Mouse (Mus musculus) midbrain, embryonic 11.5 days (tissue): Measurements from ENCODE around the gene Lsamp. TPM values are rescaled to one million over a fixed set of nuclear protein-coding genes. Genes with fewer than 3 reads are reported as not detected.

Experiments
- ATAC-seq: fragments of 200-750 bp; cut with Nextera tagmentation; 2 replicates; pipeline ENCODE4 v1.8.0; 2017; ENCODE audit warnings: moderate TSS enrichment, moderate library complexity; ENCODE audit not compliant: low FRiP score
- DNase-seq: peaks from one replicate; pipeline ENCODE4 v3.0.0; 2015; ENCODE audit warnings: low spot score; ENCODE audit errors: missing footprints
- H3K27ac ChIP-seq: fragments of 300-500 bp; sonication (generic); 2 replicates; pipeline ENCODE4 v1.5.1; 2014; ENCODE audit warnings: low read depth, low read length
- H3K27me3 ChIP-seq: fragments of 300-500 bp; sonication (generic); 2 replicates; pipeline ENCODE4 v1.6.1; 2014; ENCODE audit warnings: mild to moderate bottlenecking, low read length, moderate library complexity, mixed read lengths; ENCODE audit not compliant: control insufficient read depth, insufficient read depth
- H3K36me3 ChIP-seq: fragments of 300-500 bp; sonication (generic); 2 replicates; pipeline ENCODE4 v1.6.1; 2014; ENCODE audit warnings: mild to moderate bottlenecking, low read length, moderate library complexity, mixed read lengths; ENCODE audit not compliant: control insufficient read depth, insufficient read depth
- H3K4me1 ChIP-seq: fragments of 300-500 bp; sonication (generic); 2 replicates; pipeline ENCODE4 v1.6.1; 2014; ENCODE audit warnings: low read length; ENCODE audit not compliant: control insufficient read depth, insufficient read depth
- H3K4me2 ChIP-seq: fragments of 300-500 bp; sonication (generic); 2 replicates; pipeline ENCODE4 v1.6.1; 2014; ENCODE audit warnings: mild to moderate bottlenecking, moderate library complexity
- H3K4me3 ChIP-seq: fragments of 300-500 bp; sonication (generic); 2 replicates; pipeline ENCODE4 v1.5.1; 2014; ENCODE audit warnings: low read depth, low read length
- H3K9ac ChIP-seq: fragments of 300-500 bp; sonication (generic); 2 replicates; pipeline ENCODE4 v1.6.1; 2014; ENCODE audit warnings: low read length
- H3K9me3 ChIP-seq: fragments of 300-500 bp; sonication (generic); 2 replicates; pipeline ENCODE4 v1.6.1; 2016; ENCODE audit warnings: low read length; ENCODE audit not compliant: control insufficient read depth
- WGBS: fragments of 180-500 bp; shearing (Covaris S2); extraction: QIAGEN DNeasy Blood & Tissue Kit; methylation state at CpG from one replicate; pipeline ENCODE4 v1.1.7; 2014; 5-methylcytosine and 5-hydroxymethylcytosine counted together
- polyA plus RNA-seq: library from polyadenylated mRNA; unstranded; fragments of >200 nt; fragmentation: Nextera tagmentation; extraction: Ambion mirVana; gene quantifications from 2 replicates; pipeline ENCODE4 v1.2.1, GENCODE M21; 2014

Lsamp gene
- polyA plus RNA-seq, 1 experiment from 2014 or later: 13.0 TPM

DNA sequence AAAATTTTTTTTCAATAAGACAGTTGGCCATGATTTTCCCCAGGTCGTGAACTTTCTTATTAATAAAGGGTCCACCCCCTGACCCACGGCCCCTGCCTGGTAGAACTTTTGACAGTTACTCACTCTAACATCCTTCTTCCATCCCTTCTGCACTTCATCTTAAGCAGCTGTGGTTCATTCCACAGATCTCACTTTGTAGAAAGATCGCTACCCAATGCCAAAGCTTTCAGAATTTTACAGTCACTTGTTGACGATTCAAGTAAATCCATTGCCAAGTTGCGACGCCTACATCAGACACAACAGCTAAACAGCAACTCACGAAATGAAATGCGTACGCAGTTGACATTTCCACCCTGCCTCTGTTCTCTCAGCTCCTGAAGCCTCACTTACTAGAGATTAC, 2184.1 kb downstream of the Lsamp start:
- WGBS: 91% methylated on average over 9 of the region's 9 CpGs
- Histone ChIP-seq H3K36me3 (no peaks in the 10 kb centered on the region), H3K27me3 (no peaks in the 10 kb centered on the region), H3K4me2 (no peak overlapping the region), H3K9ac (no peak overlapping the region), H3K4me1 (no peaks in the 10 kb centered on the region), H3K27ac (no peak overlapping the region), H3K9me3 (no peaks in the 10 kb centered on the region), H3K4me3 (no peak overlapping the region)
- no peak for ATAC-seq
- DNase-seq: no peak

DNA sequence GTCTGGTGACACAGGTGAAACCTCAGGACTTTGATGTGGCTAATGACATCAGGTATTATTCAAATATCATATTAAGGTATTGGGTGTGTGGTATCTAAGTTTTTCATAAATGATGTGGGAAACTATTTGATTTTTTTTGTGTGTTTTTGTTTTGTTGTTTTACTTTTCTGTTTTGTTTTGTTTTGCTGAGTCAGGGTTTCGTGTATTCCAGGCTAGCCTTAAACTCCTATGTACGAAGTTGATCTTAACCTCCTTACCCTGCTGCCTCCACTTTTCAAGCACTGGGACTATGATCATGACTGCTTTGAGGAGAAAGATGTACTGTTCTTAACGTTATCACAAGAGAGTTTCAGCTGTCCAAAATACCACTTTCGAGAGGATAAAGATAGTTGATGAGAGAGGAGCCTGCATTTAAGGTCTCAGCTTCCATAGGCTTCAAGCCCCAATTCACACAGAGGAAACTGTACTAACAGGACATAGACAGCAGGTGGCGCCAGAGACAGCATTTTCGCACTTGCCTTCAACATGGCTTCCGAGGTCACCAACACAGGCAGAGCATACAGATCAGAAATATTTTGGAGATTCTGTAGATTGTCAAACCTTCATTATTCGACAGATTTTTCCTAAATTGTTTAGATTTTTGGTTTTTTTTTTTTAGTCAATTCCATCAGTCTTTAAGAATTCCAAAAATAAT, 2185.4 kb downstream of the Lsamp start:
- Histone ChIP-seq H3K9me3 (no peaks in the 10 kb centered on the region), H3K4me1 (no peaks in the 10 kb centered on the region), H3K4me2 (no peak overlapping the region), H3K36me3 (no peaks in the 10 kb centered on the region), H3K4me3 (no peak overlapping the region), H3K9ac (no peak overlapping the region), H3K27ac (no peak overlapping the region), H3K27me3 (no peaks in the 10 kb centered on the region)
- DNase-seq (peak; percentile 95), ATAC-seq (peak; percentile 64)
- 27% methylated on average over 8 of the region's 8 CpGs for WGBS

DNA sequence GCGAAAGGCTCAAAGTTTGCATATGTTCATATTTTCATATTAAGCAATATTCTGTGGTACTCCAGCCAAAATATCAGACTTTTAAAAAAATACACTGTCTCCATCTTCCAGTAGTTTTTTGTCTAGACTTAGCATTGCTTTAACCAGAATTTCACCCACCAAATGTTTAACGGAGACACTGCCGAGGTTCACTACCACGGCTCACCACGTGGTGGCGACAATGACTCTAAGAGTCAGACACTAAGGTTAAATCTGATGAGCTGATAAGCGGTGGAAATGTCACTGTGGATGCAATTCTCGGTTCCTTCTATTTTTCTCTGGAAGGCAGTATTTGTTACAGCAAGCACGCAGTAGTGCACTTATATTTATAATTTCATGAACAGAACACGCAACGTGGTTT, 2188.3 kb downstream of the Lsamp start:
- Histone ChIP-seq H3K27ac (no peak overlapping the region), H3K36me3 (no peaks in the 10 kb centered on the region), H3K4me1 (no peaks in the 10 kb centered on the region), H3K9me3 (no peaks in the 10 kb centered on the region), H3K27me3 (no peaks in the 10 kb centered on the region), H3K9ac (no peak overlapping the region), H3K4me2 (no peak overlapping the region), H3K4me3 (no peak overlapping the region)
- 27% methylated on average over 11 of the region's 11 CpGs for WGBS
- DNase-seq (peak; percentile 97), ATAC-seq (no peak)

DNA sequence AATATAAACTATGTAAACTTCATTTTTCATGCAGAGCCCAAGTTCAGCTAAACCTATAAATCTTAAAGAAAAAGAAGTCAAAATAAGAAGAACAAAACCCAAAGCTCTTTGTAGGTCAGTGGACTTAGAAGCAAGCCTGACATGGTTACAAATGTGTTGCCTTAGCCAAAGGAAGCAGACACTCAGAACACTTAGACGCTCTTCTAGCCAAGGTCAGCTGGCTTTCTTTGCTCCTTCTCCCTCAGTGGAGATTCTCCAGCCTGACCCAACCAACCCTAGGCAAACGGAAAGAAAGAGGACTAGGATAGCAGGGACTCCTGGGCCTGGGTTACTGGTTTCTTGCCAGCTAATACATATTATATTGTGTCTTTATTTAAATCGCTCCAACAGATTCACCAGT, 2194.7 kb downstream of the Lsamp start:
- WGBS: 87% methylated on average over 3 of the region's 3 CpGs
- Histone ChIP-seq H3K4me1 (no peaks in the 10 kb centered on the region), H3K4me3 (no peak overlapping the region), H3K27ac (no peak overlapping the region), H3K4me2 (no peak overlapping the region), H3K27me3 (no peaks in the 10 kb centered on the region), H3K9me3 (no peaks in the 10 kb centered on the region), H3K36me3 (no peaks in the 10 kb centered on the region), H3K9ac (no peak overlapping the region)
- ATAC-seq (no peak), DNase-seq (peak; percentile 71)

DNA sequence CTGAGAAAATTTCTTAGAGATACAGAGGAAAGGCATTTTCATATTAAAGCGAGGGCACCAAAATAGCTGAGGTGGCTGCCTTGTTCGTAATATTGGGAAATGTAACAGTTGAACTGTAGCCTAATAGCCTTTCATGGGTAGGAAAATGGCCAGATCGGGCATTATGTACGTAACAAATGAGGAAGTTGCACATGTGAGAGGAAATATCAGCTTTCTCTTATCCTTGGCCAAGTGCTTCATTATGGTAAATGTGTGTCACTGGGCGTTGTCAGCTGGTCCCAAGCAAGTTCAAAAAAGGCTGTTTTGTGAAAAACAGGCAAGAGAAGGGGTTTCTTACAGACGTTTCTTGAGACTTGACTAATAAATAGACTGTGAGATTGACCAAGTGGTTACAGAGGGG, 2195.9 kb downstream of the Lsamp start:
- Histone ChIP-seq H3K4me3 (no peak overlapping the region), H3K4me2 (no peak overlapping the region), H3K9me3 (no peaks in the 10 kb centered on the region), H3K27me3 (no peaks in the 10 kb centered on the region), H3K4me1 (no peaks in the 10 kb centered on the region), H3K9ac (no peak overlapping the region), H3K36me3 (no peaks in the 10 kb centered on the region), H3K27ac (no peak overlapping the region)
- 90% methylated on average over 6 of the region's 6 CpGs for WGBS
- DNase-seq (peak; percentile 31), ATAC-seq (no peak)

DNA sequence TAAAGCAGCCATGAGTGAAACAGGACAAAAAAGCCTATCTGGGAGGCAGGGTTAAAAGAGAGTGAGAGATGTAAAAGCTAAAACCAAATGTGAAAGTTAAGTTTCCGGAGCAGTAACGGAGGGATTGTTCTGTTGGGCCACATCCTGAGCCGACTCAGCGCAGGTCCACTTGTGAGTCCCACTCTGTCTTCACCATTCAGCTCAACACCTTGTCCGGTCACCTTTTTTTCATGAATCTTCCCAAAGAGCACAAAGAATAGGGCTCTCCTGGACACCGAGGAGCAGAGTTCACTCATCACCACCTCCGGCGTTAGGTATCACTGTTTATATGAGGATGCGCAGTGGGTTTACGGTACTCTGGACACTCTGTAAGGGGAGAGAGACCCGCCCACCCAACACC, 2196.3 kb downstream of the Lsamp start:
- H3K36me3 ChIP-seq: no peaks in the 10 kb centered on the region
- H3K4me3 ChIP-seq: no peak overlapping the region
- no peaks in the 10 kb centered on the region for H3K27me3 ChIP-seq
- no peak for ATAC-seq
- no peak overlapping the region for H3K9ac ChIP-seq
- no peak overlapping the region for H3K27ac ChIP-seq
- DNase-seq: peak; percentile 77
- H3K4me1 ChIP-seq: no peaks in the 10 kb centered on the region
- 94% methylated on average over 11 of the region's 11 CpGs for WGBS
- no peak overlapping the region for H3K4me2 ChIP-seq
- H3K9me3 ChIP-seq: no peaks in the 10 kb centered on the region

DNA sequence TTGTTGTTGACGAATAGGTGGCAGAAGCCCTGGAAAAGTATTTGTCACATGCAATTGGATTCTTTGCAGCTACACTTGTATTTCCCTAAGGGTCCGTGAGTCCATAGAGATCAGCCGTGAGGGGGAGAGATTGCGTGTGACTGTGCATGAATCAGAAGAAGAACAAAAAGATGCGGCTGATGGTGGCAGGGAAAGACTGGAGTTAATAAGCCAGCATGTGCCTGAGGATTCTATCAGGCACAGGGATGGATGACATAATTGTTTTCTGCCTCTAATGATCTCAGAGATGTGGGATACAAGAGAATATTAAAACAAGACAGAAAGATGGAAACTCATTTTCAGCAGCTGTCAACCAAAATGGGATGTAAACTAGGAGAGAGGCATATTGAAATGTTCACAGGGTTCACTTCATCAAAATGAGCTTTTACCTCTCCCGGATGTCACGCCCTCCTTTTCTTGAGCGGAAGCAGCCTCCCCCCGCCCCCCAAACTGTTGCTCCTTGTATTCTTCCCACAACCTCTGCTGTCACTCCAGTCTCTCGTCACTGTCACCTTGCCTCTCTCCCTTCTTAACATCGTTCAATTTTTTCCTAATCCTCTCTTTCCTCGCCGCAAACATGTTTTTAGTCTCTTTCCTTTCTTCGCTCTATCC, 2205.4 kb downstream of the Lsamp start:
- peak overlapping the region; percentile 88 for H3K9ac ChIP-seq
- DNase-seq: peak; percentile 87
- peak overlapping the region; percentile 85 for H3K4me2 ChIP-seq
- H3K9me3 ChIP-seq: no peaks in the 10 kb centered on the region
- H3K27me3 ChIP-seq: no peaks in the 10 kb centered on the region
- ATAC-seq: peak; percentile 54
- 33% methylated on average over 14 of the region's 14 CpGs for WGBS
- H3K4me3 ChIP-seq: peak overlapping the region; percentile 46
- H3K27ac ChIP-seq: peak overlapping the region; percentile 44; the same call in 1 of the 2 replicates
- peaks cover 5% of the 10 kb centered on the region for H3K4me1 ChIP-seq
- H3K36me3 ChIP-seq: no peaks in the 10 kb centered on the region

DNA sequence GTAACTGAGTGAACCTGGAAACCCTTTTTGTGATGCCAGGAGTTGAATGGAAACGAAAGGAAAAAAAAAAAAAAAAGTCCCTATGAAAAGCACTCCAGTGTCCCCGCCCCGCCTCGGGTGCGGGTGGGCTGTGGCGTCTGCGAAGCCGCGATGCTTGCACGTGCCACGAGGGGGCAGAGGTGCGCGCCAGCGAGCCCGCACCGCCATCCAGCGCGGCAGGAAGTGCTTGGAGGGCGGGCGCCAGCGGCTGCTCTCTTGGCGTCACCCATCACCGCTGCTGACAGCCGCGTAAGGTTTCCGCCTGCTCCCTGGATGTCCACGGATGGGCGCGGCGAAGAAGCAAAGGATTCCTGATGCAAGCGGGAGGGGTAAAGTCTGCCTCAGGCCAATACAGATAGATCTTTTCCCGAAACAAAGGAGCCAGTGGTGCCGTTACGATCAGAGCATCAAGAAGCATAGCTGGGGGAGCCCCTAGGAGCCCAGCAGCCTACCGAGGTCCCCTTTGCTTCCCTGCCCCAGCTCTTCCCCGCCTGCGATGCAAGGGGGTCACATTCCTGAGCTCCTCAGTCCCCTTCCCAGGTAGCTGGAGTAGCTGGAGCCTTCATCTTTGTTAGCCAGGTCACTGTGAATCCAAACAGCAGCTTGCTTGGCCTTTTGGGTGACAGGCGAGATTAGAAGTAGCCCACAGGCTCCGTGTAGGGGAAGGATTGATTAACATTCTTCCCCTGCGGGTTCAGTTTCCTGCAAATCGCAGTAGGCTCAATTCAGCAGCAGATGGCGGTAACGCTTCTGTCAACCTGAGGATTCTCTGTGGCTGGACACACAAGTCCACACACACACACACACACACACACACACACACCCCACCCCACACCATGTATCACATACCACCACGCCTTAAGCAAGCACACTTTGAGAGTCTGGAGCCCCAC, 2206.2 kb downstream of the Lsamp start:
- Histone ChIP-seq H3K36me3 (no peaks in the 10 kb centered on the region), H3K27ac (peak overlapping the region; percentile 95), H3K4me1 (peaks cover 5% of the 10 kb centered on the region), H3K4me3 (peak overlapping the region; percentile 46), H3K27me3 (no peaks in the 10 kb centered on the region), H3K4me2 (peak overlapping the region; percentile 85), H3K9me3 (no peaks in the 10 kb centered on the region), H3K9ac (peak overlapping the region; percentile 88)
- WGBS: 1% methylated on average over 44 of the region's 44 CpGs
- ATAC-seq (peak; percentile 95), DNase-seq (peak; percentile 99)
